1 mouse cellular context compared by ENCODE assay signal in genomic region chr10:80857386-80857785, GRCm38 (mm10).
TF ChIP-seq lines count a peak whose summit lies in the region.

No protein-coding gene starts in this region.

TF ChIP-seq in MEL, 35 proteins besides CTCF, POLR2A, EP300 and RAD21:
- TF ChIP-seq NRF1 (IDR thresholded peaks at IDR 0.05; ENCODE audit: insufficient read depth, low read depth, low read length, poor library complexity, severe bottlenecking), result no peak
- TF ChIP-seq TAL1 (IDR thresholded peaks at IDR 0.05; ENCODE audit: low read length), result no peak
- no peak for TF ChIP-seq ZKSCAN1 (IDR thresholded peaks at IDR 0.05; ENCODE audit: low read depth, low read length)
- no peak for TF ChIP-seq POLR2AphosphoS2 (IDR thresholded peaks at IDR 0.05; ENCODE audit: low read length)
TF ChIP-seq in MEL: peak in this region for 0.
